Comparison of ENCODE assay signal across 19 mouse cellular contexts in the genomic region with DNA sequence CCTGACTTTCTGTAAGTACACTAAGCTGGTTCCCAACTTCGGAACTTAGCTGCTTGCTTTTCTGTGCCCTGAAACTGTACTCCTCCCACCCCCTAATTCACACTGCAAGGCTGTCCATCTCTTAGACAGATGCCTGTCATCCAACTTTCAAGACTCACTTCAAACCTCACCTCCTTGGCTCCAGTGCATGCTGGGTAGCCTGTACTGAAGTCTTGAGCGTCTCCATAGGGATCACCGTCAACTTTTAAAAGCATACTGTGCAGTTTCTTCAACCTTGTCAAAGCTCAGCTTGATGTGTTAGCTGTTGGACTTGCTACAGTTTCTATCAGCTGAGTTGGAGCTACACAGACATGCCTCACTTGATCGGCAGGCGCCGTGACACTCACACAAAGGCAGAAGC.
A peak's percentile ranks its signal among the peaks of the same experiment; 100 is the strongest.
DNase-seq lines count a peak whose midpoint lies in the region; ATAC-seq and TF ChIP-seq lines count a peak whose summit lies in the region.
"Had no signal": no experiment of that assay in that cellular context is flagged by ENCODE, and none has a peak within 500 bp of the region (broad histone marks: within the 10 kb centered on the region; RNA-seq: fewer than 3 reads in every experiment).

No protein-coding gene starts in this region.

- no peak for DNase-seq in embryonic facial prominence, embryonic 10.5 days (ENCODE audit: low spot score)
- no peak for DNase-seq in lung, embryonic 14.5 days
- DNase-seq in lung, postnatal 14 days: no peak
- DNase-seq: B cell, adult 2 months; cerebellum, adult 11-12 months; cerebellum, adult 9-10 months; cerebellum, postnatal 25 days; gastrocnemius, adult 2 months; gastrocnemius, postnatal 25 days had no signal

- TF ChIP-seq CTCF in lung, embryonic 14.5 days (IDR thresholded peaks at IDR 0.05; ENCODE audit: low read depth): no peak

- H3K4me2 ChIP-seq in embryonic facial prominence, embryonic 13.5 days: no peak overlapping the region
- no peak overlapping the region for H3K4me2 ChIP-seq in heart, embryonic 12.5 days
- no peak overlapping the region for H3K4me2 ChIP-seq in heart, embryonic 11.5 days
- peak overlapping the region; percentile 31 for H3K4me2 ChIP-seq in lung, embryonic 14.5 days
- H3K4me2 ChIP-seq in limb, embryonic 15.5 days: no peak overlapping the region
- H3K4me2 ChIP-seq: hindbrain, embryonic 14.5 days; intestine, embryonic 15.5 days had no signal

- no peaks in the 10 kb centered on the region for H3K36me3 ChIP-seq in embryonic facial prominence, embryonic 13.5 days
- no peaks in the 10 kb centered on the region for H3K36me3 ChIP-seq in embryonic facial prominence, embryonic 10.5 days (replicated peaks)
- no peaks in the 10 kb centered on the region for H3K36me3 ChIP-seq in heart, embryonic 12.5 days
- H3K36me3 ChIP-seq in heart, embryonic 11.5 days (ENCODE audit: control insufficient read depth, insufficient read depth, low read length): no peaks in the 10 kb centered on the region
- H3K36me3 ChIP-seq in lung, embryonic 14.5 days (ENCODE audit: insufficient read depth): no peaks in the 10 kb centered on the region
- no peaks in the 10 kb centered on the region for H3K36me3 ChIP-seq in limb, embryonic 15.5 days
- H3K36me3 ChIP-seq: G1E; hindbrain, embryonic 10.5 days; intestine, embryonic 15.5 days had no signal

- no peaks in the 10 kb centered on the region; the same call in 1 of the 2 replicates for H3K27me3 ChIP-seq in embryonic facial prominence, embryonic 13.5 days
- 0 out of 2 replicates have a peak, but pooled peaks cover 5% of the 10 kb centered on the region for H3K27me3 ChIP-seq in embryonic facial prominence, embryonic 10.5 days (replicated peaks; ENCODE audit: low read depth, poor library complexity, severe bottlenecking)
- no peaks in the 10 kb centered on the region for H3K27me3 ChIP-seq in heart, embryonic 12.5 days (replicated peaks)
- H3K27me3 ChIP-seq in heart, embryonic 11.5 days (ENCODE audit: control insufficient read depth, insufficient read depth, low read length): no peaks in the 10 kb centered on the region
- H3K27me3 ChIP-seq in lung, embryonic 14.5 days (ENCODE audit: insufficient read depth, low read length): no peaks in the 10 kb centered on the region
- H3K27me3 ChIP-seq in limb, embryonic 15.5 days: 0 out of 2 replicates have a peak, but pooled peaks cover 4% of the 10 kb centered on the region
- H3K27me3 ChIP-seq: intestine, embryonic 15.5 days had no signal

- ATAC-seq in embryonic facial prominence, embryonic 13.5 days (ENCODE audit: insufficient number of reproducible peaks, insufficient read depth, low FRiP score, low TSS enrichment, low read depth): no peak
- ATAC-seq in heart, embryonic 12.5 days (ENCODE audit: insufficient number of reproducible peaks, low FRiP score): no peak
- ATAC-seq in heart, embryonic 11.5 days (replicated peaks; ENCODE audit: insufficient number of reproducible peaks, low FRiP score, low TSS enrichment): no peak
- ATAC-seq in lung, embryonic 14.5 days (ENCODE audit: insufficient read depth): 0 out of 2 replicates have a peak, but pooled peaks have one; percentile 5
- no peak for ATAC-seq in limb, embryonic 15.5 days (ENCODE audit: insufficient number of reproducible peaks, low FRiP score, low TSS enrichment, low read depth)
- ATAC-seq: CD4-positive, CD25-positive, alpha-beta regulatory T cell, adult 4 months; intestine, embryonic 15.5 days had no signal

- H3K9ac ChIP-seq in embryonic facial prominence, embryonic 13.5 days: no peak overlapping the region
- no peak overlapping the region for H3K9ac ChIP-seq in heart, embryonic 12.5 days
- H3K9ac ChIP-seq in heart, embryonic 11.5 days (ENCODE audit: low read depth, low read length): no peak overlapping the region
- H3K9ac ChIP-seq in lung, embryonic 14.5 days: no peak overlapping the region
- no peak overlapping the region for H3K9ac ChIP-seq in limb, embryonic 15.5 days
- H3K9ac ChIP-seq: hindbrain, embryonic 14.5 days; intestine, embryonic 15.5 days had no signal

- H3K9me3 ChIP-seq in embryonic facial prominence, embryonic 13.5 days: no peaks in the 10 kb centered on the region
- no peaks in the 10 kb centered on the region for H3K9me3 ChIP-seq in embryonic facial prominence, embryonic 10.5 days
- no peaks in the 10 kb centered on the region for H3K9me3 ChIP-seq in heart, embryonic 12.5 days (replicated peaks)
- H3K9me3 ChIP-seq in heart, embryonic 11.5 days (replicated peaks; ENCODE audit: control insufficient read depth, low read length): no peaks in the 10 kb centered on the region
- H3K9me3 ChIP-seq in lung, embryonic 14.5 days (ENCODE audit: low read depth, low read length): no peaks in the 10 kb centered on the region
- no peaks in the 10 kb centered on the region for H3K9me3 ChIP-seq in limb, embryonic 15.5 days
- H3K9me3 ChIP-seq: hindbrain, embryonic 10.5 days; intestine, embryonic 15.5 days had no signal

- peak overlapping the region; percentile 7; the same call in 1 of the 2 replicates for H3K27ac ChIP-seq in embryonic facial prominence, embryonic 13.5 days
- no peak overlapping the region for H3K27ac ChIP-seq in embryonic facial prominence, embryonic 10.5 days (replicated peaks)
- H3K27ac ChIP-seq in heart, embryonic 12.5 days (ENCODE audit: poor library complexity, severe bottlenecking): peak overlapping the region; percentile 13; the same call in 1 of the 2 replicates
- H3K27ac ChIP-seq in heart, embryonic 11.5 days (ENCODE audit: low read depth, low read length): no peak overlapping the region
- H3K27ac ChIP-seq in lung, embryonic 14.5 days (ENCODE audit: low read depth): no peak overlapping the region
- peak overlapping the region; percentile 22; the same call in 1 of the 2 replicates for H3K27ac ChIP-seq in limb, embryonic 15.5 days
- H3K27ac ChIP-seq: gastrocnemius, adult 2 months; hindbrain, embryonic 10.5 days; hindbrain, embryonic 14.5 days; intestine, embryonic 15.5 days had no signal

- peaks cover 29% of the 10 kb centered on the region for H3K4me1 ChIP-seq in embryonic facial prominence, embryonic 13.5 days
- H3K4me1 ChIP-seq in embryonic facial prominence, embryonic 10.5 days: peaks cover 18% of the 10 kb centered on the region
- H3K4me1 ChIP-seq in heart, embryonic 12.5 days (replicated peaks): peaks cover 12% of the 10 kb centered on the region
- peaks cover 7% of the 10 kb centered on the region; the same call in 1 of the 2 replicates for H3K4me1 ChIP-seq in heart, embryonic 11.5 days (ENCODE audit: control insufficient read depth, insufficient read depth, low read length)
- peaks cover 6% of the 10 kb centered on the region for H3K4me1 ChIP-seq in lung, embryonic 14.5 days (ENCODE audit: insufficient read depth)
- peaks cover 35% of the 10 kb centered on the region for H3K4me1 ChIP-seq in limb, embryonic 15.5 days
- H3K4me1 ChIP-seq: intestine, embryonic 15.5 days had no signal

- WGBS in embryonic facial prominence, embryonic 13.5 days: 63% methylated on average over 6 of the region's 6 CpGs
- 86% methylated on average over 6 of the region's 6 CpGs for WGBS in embryonic facial prominence, embryonic 10.5 days
- WGBS in heart, embryonic 12.5 days: 74% methylated on average over 6 of the region's 6 CpGs
- WGBS in heart, embryonic 11.5 days (ENCODE audit: insufficient replicate concordance): 78% methylated on average over 6 of the region's 6 CpGs
- 46% methylated on average over 6 of the region's 6 CpGs for WGBS in lung, embryonic 14.5 days
- WGBS in limb, embryonic 15.5 days: 67% methylated on average over 6 of the region's 6 CpGs

- H3K4me3 ChIP-seq in embryonic facial prominence, embryonic 13.5 days: no peak overlapping the region
- no peak overlapping the region for H3K4me3 ChIP-seq in embryonic facial prominence, embryonic 10.5 days
- no peak overlapping the region for H3K4me3 ChIP-seq in heart, embryonic 12.5 days
- H3K4me3 ChIP-seq in heart, embryonic 11.5 days (ENCODE audit: low read depth, low read length): no peak overlapping the region
- no peak overlapping the region for H3K4me3 ChIP-seq in lung, embryonic 14.5 days (ENCODE audit: low read depth, low read length)
- H3K4me3 ChIP-seq in limb, embryonic 15.5 days: no peak overlapping the region
- H3K4me3 ChIP-seq: erythroblast, embryonic 14.5 days; gastrocnemius, adult 2 months; hindbrain, embryonic 10.5 days; intestine, embryonic 15.5 days had no signal

Comparison
In these comparisons a context has a peak if more than half of its experiments do, and no peak if none do; other contexts are left out.
1. H3K27ac ChIP-seq: peak in embryonic facial prominence, embryonic 13.5 days (single experiment), heart, embryonic 12.5 days (single experiment) and limb, embryonic 15.5 days (single experiment); none in embryonic facial prominence, embryonic 10.5 days (single experiment), heart, embryonic 11.5 days (single experiment) and lung, embryonic 14.5 days (single experiment).